Mouse (Mus musculus): ENCODE measurements at regions not wholly inside any gene's neighbourhood (a gene's known extent, or its start where the extent isn't known, plus 50 kb on each side); places are given as distances from the start of the nearest gene placed in this dataset.

- peak; percentile 21 for DNase-seq (ENCODE audit: low read depth)
These were observed 1297.2 kb upstream of the A1bg start for GRCm38 (mm10) chr15:62219934-62220540.

GRCm38 (mm10) chr15:62218346-62219080 is 1295.7 kb upstream of the A1bg start:
- DNase-seq (ENCODE audit: low read depth): no peak

DNA sequence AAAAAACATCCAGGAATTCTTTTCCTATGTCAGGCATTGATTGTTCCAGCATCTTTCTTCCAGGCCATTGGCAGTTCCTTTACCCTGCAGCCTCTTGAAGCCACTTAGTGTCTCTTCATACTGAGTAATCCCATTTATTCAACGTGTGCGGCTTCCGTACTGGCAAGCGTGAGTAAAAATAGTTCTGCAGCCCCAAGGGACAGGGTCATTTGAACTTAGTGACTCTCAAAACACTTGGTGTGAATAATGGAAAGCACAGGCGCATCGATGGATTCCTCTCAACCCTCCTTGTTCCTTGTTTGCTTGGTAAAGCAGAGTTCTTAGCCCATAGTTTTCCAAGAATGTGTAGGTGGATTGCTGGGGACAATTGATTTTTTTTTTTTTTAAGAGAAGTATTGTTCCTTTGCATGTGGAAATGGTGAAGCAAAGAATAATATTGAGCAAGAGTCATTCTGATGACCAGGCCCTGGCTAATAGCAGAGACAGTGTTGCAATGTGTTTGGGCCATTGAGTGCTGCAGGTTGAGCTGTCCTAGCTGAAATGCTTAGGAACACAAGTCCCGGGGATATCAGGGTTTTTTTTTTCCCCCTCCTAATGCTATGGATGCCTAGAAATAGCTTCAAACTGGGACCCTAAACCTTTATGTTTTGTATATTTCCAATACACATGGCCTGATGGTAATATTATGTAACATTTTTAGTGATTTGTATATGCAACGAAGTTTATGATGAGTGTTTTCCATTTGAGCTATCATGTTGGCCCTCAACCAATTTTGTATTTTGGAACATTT is 1294.1 kb upstream of the A1bg start:
- DNase-seq (ENCODE audit: low read depth): peak; percentile 44

GRCm38 (mm10) chr15:62215616-62216398 is 1293.0 kb upstream of the A1bg start:
- no peak for DNase-seq (ENCODE audit: low read depth)

GRCm38 (mm10) chr15:62214300-62214699 is 1291.5 kb upstream of the A1bg start:
- no peak for DNase-seq (ENCODE audit: low read depth)

DNA sequence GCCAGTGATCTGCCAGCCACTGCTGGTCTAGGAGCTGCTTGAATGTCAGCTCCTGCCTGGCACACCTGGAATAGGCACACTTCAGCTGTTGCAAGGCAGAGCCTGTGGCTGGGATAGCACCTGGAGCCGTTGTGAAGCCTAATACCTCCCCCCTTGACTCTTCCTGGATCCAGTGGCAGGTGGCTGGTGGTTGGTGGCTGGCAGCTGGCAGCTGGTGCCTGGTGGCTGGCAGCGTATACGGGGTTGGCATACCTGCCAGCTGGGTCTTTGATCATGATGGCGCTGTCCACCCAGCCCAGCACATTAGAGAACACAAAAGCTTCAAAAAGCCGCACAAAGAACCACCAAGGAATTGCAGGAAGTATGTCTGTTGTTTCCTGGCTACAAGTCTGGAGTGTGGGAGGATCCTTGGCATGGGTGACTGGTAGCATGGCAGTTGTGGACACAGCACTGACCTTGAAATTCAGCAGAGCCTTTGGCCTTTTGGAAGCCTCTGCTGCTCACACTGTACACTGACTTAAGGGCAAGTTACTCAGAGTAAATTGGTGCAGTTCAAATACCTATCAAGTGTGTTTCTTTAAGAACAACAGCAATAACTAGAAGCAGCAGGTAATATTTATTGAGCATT is 1289.6 kb upstream of the A1bg start:
- DNase-seq (ENCODE audit: low read depth): no peak

GRCm38 (mm10) chr15:62209881-62210481 is 1287.2 kb upstream of the A1bg start:
- DNase-seq (ENCODE audit: low read depth): no peak

DNA sequence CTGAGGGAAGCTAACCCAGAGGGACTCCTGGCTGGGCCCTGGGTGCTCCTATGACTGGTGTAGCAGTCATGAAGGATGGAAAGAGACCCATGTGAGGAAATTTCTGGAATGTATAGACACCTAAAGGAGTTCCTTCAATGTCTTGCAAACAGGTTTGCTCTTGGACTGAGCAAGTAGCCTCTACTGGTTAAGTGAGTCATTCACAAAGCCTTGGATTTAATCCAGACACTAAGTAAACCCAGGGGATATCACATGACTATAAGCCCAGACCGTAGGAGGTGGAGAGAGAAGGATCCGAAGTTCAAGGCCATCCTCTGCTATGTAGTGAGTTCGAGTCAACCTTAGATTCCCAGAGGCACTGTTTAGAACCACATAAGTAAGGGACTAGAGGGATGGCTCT is 1286.5 kb upstream of the A1bg start:
- peak; percentile 59 for DNase-seq (ENCODE audit: low read depth)

DNA sequence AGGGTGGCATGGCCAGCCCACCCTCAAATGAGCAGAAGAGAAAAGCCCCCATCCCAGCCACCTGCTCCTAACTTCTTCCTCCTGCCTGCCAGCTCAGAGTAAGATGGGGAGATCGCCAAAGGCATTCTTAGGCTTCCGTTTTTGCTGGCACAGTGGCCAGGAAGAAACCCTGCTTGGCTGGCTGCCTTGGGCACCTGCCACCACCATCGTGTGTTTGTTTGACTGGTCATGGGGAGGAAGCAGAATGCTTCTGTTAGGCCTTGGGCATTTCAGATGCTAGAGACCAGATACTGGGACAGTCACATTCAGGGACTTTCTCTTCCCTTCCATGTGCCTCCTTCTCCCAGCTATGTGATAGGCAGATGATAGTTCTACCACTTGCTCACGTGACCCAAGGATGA is 1283.7 kb upstream of the A1bg start:
- DNase-seq (ENCODE audit: low read depth): peak; percentile 43

DNA sequence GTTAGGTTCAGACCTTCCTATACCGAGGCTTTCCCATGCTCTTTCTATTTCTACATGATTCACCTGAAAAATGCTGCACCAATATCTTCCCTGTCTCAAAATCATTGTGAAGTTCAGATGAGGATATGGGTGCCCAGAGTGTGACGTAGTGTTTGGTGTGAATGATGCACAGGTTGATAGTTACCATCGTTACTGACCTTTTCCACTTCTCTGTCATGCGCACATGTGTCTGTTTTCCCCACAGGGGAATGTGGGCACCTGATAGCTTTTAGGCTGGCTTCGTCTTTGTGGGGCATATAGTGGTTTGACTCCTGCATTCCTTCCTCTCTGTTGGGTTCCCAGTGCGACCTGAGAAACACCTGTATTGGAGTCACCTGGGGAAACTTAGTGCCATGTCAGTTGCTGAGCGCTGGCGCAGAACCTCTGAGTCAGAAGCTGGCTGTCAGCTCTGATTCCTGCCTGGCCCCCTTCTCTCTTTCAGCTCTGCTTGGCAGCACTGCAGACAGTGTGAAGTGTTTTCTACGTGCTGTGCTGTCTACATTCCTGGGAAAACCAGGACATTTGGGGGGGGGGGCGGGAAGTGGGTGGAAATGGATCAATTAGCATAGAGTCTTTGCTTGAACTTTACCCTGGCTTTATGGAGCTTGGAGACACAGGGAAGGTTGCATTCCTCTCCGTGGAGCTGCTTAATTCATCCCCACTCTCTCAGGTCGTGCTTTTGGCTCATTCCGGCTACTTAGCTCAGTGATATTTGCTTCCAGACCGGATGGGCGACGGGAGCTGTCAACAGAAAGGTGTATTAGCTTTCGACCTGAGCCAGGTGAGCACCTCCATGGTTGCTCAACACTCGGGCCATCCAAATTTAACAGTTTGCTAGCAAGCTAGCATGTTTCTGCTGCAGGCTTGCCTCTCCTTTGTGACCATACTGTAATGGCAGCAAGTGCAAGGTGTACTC is 1281.4 kb upstream of the A1bg start:
- DNase-seq (ENCODE audit: low read depth): no peak

- DNase-seq (ENCODE audit: low read depth): no peak
These were observed 1280.1 kb upstream of the A1bg start for GRCm38 (mm10) chr15:62202781-62203375.

DNA sequence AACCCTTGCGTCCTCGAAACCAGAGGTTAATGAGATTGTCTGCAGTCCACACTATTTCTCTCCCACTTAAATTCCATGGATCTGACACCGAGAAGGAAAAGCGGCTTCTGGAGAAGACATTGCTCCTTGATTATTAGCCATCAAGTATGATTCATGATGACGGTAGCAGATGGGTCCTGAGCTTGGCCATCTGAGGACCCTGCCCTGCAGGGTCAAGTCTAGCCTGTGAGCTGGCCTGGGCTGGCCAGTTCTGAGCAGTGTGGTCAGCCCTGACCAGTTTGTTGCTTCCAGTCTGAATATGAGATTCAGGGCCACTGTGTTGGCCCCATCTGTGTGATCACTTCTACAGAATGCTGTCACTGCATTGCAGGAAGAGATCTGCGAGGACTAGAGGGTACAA is 1275.9 kb upstream of the A1bg start:
- DNase-seq (ENCODE audit: low read depth): no peak

DNA sequence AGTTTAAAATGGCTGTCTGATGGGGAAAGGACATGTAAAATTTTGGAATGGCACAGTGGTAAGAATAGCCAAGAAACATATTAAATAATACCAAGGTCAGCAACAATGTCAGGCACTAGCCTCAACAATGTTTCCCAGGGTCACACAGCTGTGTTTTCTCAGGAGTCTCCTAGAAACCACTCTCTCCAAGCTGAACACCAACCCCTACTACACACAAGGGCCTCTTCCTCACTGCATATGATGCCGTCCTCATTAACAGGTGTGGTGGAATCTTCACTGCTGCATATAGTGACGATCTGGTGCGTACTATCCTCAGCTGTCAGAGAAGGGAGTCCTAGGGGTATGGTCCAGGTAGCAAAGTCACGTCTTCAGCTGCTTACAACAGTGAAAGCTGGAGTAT is 1275.4 kb upstream of the A1bg start:
- DNase-seq (ENCODE audit: low read depth): no peak

GRCm38 (mm10) chr15:62195440-62195839 is 1272.6 kb upstream of the A1bg start:
- DNase-seq (ENCODE audit: low read depth): no peak

DNA sequence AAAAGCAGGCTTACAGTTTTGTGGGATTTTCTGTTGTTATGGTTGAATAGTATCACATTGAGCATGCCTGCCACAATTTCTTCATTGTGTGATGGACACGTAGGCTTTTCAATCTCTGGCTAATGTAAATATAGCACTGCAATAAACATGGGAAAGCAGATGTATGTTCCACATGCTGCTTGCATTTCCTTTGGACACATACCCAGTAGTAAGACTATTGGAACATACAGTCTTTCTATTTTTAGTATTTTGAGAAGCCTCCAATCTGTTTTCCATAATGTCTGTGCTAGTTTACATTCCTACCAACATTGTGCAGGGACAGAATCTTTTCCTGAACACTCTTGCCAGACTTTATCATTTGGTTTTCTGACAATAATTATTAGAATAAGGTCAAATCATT is 1269.9 kb upstream of the A1bg start:
- DNase-seq (ENCODE audit: low read depth): no peak

DNA sequence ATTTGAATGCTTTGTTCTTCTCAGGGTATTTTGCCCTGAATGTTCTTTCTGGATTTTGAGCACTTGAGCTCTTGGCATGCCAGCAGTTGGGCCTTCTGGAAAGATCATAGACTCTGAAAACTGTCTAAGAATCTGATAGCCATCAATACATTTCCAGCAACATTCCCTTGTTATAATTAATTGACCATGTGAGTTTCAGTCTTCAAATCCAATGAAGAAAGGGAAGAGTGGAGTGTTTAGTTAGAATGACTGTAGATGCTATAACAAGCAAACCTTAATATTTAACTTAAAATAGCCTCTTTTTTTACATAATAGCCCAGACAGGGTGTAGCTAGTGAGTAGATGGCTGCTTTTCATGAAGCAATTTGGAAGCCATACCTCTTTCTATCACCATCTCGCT is 1268.8 kb upstream of the A1bg start:
- no peak for DNase-seq (ENCODE audit: low read depth)

GRCm38 (mm10) chr15:62190977-62191614 is 1268.3 kb upstream of the A1bg start:
- DNase-seq (ENCODE audit: low read depth): no peak

- peak; percentile 26 for DNase-seq (ENCODE audit: low read depth)
These were observed 1267.6 kb upstream of the A1bg start for GRCm38 (mm10) chr15:62190224-62190910.

Data from NIH3T3 (cell line).